Mouse (Mus musculus): ENCODE measurements around the gene Nfkbib.

Gene Nfkbib

DNA sequence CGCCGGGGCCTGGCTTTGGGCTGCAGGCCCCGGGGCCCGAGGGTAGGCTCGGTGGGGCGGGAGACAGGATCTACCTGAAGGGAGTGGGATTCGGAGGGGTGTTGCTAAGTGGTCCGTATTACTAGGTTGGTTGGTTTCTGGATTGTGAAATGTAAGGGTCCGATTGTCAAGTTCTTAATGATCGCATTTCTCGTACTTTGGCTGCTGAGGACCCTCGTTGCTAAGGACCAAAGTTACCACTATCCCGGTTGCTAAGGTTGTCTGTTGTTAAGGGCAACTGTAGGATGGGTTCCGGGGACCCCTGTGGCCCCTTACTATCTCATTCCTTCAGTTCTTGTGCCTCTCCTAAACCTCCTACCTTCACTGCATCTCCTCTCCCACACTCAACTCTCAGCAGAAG, 402 bp downstream of the Nfkbib start:
- no peak for DNase-seq (ENCODE audit: low read depth, low spot score)

DNA sequence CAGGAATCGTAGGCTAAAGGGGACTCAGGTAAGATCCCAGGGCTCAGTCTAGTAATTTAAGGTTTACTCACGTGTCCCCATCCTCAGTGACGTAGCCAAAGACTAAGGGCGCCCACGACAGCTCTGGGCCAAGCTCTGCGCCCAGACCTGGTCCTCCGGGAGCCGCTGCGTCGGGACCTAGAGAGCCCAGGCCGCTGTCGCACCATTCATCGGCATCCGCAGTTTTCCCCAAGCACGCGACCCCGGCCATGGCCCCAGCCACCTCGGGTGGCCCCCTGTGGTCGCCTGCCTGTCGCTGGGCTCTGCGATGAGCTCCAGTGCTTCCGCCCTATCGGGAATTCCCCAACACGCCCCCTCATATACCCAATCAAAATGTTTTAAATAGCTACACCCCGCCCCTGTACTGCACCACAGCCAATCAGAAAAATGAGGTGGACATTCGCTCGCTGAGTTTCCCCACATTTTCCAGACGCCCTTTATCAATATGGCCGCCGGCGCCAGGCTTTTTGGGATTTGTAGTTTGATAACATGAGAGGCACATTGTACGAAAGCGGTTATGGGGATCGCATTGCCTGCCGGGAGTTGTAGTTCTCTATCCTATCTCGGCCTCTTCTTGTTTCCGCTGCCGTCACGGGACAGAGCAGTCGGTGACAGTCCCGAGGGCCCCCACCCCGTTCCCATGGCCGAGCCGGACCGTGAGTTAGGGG, 986 bp downstream of the Nfkbib start, which contains the start of gene Sirt2:
TSS of gene Sirt2 (plus strand) at position 563 of the 707 bp plus-strand sequence.
- DNase-seq (ENCODE audit: low read depth, low spot score), result peak; percentile 99

DNA sequence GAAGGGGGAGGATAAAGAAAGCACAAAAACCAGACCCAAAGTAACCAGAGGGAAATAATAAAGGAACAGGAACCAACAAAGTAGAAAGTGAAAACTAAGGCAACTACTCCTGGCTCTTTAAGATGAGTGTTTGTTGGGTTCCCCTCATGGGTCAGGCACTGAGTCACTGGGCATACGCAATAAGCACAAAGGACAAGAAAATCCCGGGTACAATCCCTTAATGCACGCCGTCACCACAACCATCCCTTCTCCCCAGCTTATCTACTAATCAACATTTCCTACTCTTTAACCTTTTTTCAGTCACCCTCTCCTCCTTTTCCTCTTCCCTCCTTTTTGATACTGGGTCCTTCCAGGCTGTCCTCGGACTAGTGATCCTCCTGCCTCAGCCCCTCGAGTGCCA, 2.1 kb downstream of the Nfkbib start:
- DNase-seq (ENCODE audit: low read depth, low spot score), result no peak

DNA sequence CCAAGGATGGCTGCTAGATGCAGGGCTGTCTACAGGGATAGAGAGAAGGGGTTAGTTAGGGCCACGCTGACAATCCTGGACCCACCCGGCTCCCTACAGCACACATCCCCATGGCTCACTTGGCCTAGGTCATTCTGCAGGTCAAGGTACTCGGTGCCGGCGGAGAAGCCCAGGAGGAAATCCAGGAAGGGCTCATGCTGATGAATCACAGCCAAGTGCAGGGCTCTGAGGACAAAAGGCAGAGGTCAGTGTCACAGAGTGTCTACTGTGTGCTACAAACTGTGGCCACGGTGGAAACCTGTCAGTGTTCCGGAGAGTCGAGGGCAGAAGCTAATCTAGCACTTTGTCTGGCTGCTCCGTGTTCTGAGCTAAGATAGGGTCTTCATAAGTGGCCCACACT, 5.4 kb downstream of the Nfkbib start:
- DNase-seq (ENCODE audit: low read depth, low spot score), result no peak

DNA sequence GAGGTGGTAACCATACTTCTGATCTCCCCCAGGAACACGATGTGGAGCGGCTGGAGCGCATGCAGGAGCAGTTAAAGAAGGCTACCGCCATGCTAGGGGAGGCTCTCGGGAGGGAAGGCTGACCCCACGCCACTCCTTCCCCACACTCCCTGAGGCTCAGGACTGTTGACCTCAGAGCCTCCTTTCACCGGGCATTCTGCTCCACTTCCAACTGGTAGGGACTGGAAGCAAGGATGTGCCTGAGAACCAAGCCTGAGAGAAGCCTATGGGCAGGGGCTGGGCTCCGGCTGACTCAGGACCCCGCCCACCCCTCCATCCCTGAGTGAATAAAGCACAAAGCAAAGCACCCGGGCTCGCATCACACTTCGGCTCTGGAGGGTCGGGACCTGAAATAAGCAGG, 8.7 kb downstream of the Nfkbib start:
- no peak for DNase-seq (ENCODE audit: low read depth, low spot score)

DNA sequence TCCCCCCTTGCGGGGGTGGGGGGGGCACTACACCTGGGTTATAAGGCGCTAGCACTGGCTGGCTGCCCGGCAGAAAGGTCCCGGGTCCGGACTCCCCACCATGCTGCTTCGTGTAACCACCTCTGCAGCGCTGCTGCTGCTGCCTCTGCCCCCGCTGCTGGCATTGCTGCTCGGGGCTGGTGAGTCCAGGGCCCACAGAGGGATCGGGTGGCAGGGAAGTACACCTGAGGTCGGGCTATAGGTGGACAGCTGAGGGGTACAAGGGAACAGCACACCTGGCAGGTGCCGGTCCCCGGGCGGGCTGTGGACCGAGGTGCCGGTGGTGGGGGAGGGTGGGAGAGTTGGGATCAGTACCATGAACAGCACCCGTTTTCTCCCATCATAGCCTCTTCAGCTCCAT, 11.2 kb downstream of the Nfkbib start, which contains the start of gene Ccer2:
TSS of gene Ccer2 (plus strand) at position 96 of the 400 bp plus-strand sequence.
- no peak for DNase-seq (ENCODE audit: low read depth, low spot score)

DNA sequence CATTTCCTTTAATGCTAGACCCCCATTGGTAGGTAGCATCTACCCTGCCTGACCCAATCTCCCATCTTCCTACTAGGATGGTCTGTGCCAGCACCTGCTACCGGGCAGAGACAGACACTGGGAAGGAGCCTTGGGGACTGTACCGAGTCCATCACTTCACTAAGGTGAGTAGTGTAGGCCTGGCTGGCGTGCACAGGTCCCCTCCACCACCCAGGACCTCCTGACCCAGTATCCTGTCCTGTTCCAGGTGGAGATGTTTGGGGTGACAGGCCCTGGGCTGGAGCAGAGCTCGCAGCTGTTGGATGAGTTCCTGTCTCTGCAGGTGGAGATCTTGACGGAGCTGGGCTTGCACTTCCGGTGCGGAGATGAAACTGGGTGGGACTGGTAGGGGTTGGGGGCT, 17.4 kb downstream of the Nfkbib start:
- DNase-seq (ENCODE audit: low read depth, low spot score), result no peak

DNA sequence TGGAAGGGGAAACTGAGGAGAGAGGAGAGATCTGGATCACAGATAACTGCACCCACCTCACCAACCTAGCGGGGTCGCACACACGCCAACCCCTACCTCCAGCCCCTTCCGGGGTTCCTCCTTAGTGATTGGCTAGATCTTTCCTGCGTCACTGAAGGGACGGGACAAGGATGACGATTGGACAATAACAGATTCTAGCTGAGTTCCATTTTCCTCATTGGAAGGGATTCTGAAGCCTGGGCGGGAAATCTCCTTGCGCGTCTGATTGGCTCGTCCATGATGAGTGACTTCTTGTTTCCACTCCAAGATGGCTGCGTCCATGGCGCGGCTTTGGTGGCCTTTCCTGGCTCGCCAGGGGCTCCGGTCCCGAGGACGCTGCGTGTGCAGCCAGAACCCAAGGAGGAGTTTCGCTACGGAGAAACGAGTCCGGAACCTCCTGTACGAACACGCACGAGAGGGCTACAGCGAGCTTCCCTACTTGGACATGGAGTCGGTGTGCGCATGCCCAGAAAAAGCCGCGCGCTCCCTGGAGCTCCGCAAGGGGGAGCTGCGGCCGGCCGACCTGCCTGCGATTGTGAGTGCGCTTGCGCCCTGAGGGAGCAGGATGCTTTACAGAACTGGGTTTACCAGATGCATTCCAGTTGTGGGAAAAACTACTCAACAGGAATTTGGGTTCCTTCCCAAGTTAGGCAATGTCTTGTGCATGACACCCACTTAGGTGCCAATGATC, 25.4 kb downstream of the Nfkbib start, which contains the start of the genes Mrps12 and Sars2:
TSS of gene Mrps12 (minus strand) at position 112 of the 730 bp plus-strand sequence.
TSS of gene Sars2 (plus strand) at position 284 of the 730 bp plus-strand sequence.
- peak; percentile 97 for DNase-seq (ENCODE audit: low read depth, low spot score)

DNA sequence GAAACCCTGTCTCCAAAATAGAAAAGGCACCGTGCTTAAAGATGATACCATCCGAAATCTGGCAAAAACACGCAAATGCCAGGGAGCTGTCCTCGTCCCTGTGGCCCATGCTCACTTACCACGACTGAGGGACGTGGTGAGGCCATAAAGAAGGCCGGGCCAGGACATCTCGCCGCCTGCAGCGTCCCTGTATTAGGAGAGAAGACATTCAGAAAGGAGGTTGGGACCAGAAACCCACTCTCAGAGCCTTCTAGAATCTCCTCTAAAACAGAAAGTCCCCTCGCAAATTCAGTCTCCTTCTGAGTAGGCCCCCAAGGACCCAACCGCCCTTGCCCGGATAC, 26.0 kb downstream of the Nfkbib start:
- no peak for DNase-seq (ENCODE audit: low read depth, low spot score)

DNA sequence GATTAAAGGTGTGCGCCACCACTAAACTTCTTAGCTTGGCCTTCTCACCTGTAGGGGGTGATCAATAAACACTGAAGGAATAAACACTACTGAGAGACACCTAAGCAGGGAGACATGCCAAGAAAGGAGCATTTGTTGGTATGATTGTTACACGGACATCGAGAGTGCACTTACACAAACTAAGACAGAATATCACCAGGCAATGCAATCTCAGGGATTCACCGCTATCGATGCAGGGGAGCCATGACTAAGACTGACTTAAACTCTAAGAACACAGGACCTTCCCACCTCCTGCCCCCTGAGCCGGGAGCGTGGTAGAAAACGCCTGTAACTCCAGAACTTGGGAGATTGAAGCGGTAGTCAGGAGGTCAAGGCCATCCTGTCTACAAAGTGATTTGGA, 26.4 kb downstream of the Nfkbib start:
- DNase-seq (ENCODE audit: low read depth, low spot score), result no peak

DNA sequence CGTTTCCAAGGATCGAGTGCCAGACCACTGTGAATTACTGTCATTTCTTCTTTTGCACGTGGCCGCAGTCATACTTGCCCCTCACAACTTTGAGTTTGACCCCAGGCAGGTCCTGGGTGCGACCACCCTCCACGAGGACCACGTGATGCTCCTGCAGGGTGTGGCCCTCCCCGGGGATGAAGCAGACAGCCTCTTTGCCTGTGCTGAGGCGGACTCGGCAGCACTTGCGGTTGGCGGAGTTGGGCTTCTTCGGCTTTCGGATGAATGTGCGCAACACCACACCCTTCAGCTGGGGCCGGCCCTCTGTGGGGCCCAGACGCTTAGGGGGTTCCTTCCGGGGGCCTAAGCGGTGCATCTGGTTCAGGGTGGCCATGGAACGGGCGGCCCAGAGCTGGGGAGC, 27.5 kb downstream of the Nfkbib start:
- no peak for DNase-seq (ENCODE audit: low read depth, low spot score)

DNA sequence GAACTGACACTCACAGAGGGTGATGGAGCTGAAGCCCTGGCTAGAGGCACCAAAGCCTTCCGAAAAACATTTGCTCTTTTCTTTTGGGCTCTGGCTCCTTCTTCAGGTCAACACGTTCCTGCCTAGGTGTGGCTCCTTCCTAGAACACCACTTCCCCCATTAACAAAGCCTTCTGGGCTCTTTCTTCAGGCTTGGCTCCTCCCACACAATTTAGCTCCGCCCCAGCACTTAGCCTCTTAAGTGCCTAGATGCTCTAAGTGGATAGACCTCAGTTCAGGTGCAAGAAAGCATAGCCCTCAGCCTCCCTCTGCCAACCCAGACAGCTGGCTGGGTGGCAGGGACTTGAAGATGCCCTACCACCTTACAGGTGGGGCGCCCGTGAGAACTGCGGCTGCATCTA, 31.6 kb downstream of the Nfkbib start:
- no peak for DNase-seq (ENCODE audit: low read depth, low spot score)

DNA sequence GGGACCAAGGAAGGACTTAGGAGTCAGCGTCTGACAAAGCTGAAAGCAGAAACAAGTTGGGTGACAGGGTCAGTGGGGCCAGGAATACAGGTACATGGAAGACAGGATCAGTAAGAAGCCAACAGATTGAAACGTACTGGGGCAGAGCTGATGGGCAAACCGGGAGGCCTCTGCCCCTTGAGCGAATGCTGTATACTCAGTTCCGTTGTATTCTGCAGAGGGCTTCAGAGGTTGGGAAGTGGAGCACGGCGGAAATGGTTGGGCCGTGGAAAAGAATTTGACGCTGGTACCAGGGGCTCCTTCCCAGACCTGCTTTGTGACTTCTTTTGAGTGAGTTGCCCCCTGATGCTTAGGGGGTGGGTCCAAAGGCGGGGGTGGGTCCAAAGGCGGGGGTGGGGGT, 34.1 kb downstream of the Nfkbib start:
- no peak for DNase-seq (ENCODE audit: low read depth, low spot score)

DNA sequence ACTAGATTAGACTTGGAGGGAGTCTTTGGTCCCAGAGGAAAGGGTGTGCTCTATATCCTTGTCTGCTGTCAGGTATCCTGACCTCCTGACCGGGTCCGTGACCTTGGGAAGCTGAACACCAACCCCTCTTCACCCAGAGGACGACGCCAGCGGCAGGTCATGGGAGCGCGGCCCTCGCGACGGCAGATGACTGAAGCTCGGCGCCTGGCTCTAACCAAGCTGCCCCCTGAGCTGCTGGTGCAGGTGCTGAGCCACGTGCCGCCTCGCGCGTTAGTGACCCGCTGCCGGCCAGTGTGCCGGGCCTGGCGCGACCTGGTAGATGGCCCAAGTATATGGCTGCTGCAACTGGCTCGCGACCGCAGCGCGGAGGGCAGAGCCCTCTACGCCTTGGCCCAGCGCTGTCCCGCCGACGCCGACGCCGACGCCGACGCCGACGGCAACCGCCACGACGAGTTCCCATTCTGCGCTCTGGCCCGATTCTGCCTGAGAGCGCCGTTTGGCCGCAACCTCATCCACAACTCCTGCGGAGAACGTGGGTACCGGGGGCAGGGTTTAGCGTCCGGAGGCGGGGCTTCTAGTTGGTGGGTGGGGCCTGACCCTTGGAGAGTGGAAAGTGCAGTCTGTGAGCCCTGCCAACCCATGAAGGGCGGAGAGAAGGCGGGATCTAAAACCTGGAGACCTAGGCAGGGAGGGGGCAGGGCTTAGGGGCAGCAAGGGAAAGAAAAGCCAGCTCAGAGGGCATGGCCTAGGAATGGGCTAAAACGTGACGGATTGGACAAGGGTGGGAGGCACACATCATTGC, 34.8 kb downstream of the Nfkbib start:
- peak; percentile 74 for DNase-seq (ENCODE audit: low read depth, low spot score)

DNA sequence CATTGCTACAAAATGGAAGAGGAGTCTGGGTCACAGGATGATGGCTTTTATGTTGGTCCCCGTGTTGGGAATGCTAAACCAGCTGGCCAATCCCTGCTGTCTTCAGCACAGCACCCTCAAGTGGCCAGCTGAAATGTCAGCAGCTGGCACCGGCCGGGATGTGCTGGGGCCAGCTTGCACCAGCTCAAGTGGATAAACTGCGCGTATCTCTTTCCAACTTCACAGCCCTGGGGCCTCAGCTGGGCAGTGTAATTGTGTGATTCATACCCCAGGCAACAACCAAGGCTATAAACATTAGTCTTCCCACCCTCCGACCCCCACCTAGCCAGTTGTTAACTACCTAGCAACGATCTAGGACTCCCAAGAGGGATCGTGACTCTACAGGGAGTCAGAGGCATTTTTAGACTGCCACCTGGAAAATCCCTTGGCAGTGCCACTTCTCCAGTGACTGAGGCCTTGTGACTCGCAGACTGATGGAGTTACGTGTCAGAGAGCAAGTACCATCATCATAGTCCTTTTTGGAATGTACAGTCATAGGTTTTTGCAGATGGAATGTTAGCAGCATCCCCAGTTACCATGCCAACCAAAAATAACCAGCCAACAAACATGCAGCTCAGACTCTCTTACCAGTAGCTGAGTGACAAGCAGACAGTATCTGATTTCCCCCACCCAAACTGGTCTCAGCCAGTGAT, 39.5 kb downstream of the Nfkbib start:
- no peak for DNase-seq (ENCODE audit: low read depth, low spot score)

DNA sequence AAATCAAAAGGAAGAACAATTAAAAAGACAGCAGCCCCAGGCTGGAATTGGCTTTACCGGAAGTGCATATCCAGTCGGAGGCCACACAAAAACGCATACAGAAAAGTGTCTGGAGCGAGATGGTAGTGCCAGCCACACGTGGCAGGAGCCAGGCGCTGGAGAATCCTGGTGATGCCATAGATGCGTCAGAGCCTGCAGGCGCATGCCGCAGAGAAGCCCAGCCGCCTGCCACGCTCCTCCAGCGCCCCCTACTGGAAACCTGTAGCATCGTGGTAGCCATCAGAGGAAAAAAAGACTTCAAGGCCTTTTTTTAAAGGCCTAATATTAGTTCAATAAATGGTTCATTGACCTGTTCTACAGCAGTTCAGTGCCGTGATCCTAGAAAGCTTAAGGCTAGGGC, 40.7 kb downstream of the Nfkbib start:
- peak; percentile 67 for DNase-seq (ENCODE audit: low read depth, low spot score)

DNA sequence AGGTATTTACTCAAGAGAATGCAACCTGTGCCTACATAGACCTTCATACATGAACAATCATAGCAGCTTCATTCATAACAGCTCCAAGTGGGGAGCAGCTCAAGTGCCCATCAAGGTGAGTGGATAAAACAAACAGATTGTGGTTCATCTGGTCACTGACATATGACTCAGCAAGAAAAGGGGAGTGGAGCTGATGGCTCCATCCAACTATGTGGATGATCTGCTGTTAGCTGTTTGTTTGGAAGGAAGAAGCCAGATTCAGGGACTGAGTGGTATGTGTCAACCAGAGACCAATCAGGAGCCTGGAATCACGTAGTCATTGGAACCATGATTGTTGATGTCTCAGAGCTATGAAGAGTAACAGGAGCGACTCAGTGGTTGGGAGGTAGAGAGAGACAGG, 42.7 kb downstream of the Nfkbib start:
- DNase-seq (ENCODE audit: low read depth, low spot score), result no peak

DNA sequence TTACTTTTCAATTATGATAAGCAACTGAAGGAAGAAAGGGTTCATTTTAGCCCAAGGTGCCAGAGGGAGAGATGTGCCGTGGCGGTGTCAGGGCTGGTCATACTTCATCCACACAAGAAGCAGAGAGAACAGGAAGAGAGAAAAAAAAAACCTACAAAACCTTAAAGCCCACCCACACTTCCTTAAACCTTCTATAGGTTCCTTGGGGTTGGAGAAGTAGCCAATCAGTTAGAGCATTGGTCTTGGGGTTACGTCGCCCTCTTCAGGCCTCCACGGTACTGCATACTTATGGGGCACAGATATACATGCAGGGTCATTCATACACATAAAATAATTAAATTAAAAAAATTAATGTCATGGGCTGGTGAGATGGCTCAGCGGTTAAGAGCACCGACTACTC, 45.2 kb downstream of the Nfkbib start:
- DNase-seq (ENCODE audit: low read depth, low spot score), result no peak

DNA sequence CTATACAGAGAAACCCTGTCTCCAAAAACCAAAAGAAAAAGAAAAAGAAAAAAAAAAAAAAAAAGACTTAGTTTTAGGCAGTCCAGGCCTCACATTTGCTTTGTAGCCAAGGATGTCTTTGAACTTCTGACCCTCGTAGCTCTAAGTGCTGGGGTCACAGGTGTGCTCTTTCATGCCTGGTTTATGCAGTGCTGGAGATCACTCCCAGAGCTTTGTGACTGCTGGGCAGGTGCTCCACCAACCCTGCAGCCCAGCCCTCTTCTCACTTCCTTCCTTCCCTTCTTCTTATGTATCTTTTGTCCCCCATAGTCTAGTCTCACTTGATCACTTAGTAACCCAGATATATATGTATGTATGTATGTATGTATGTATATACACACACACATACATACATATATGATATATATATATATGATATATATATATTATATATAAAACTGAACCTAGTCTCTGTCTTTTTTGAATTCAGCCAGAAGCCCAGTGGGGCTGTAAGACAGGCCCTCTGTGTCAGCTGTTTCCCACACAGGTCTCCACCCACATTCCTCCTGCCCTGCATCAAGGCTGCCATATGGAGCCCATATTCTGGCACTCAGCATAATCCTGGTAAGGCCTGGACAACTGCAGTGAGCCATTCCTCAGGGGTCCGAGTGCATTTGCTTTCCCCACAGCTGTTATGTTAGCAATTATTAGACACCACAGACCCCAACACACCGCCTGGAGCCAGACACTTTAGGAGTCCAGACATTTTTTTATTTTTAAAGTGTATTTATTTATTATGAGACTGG, 46.4 kb downstream of the Nfkbib start:
- no peak for DNase-seq (ENCODE audit: low read depth, low spot score)

DNA sequence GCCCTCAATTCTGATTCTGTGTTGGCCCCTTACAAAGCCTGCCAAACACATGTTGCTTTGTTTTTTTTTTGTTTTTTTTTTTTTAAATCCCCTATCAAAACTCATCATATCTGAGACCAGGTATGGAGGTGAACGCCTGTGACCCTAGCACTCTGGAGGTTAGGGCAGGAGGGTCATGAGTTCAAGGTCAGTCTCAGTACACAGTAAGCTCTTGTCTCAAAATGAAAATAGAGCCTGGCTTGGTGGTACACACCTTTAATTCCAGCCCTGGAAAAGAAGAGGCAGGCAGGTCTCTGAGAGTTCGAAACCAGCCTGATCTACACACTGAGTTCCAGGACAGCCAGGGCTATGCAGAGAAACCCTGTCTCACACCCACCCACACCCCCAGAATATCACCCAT, 47.7 kb downstream of the Nfkbib start:
- DNase-seq (ENCODE audit: low read depth, low spot score), result no peak

DNA sequence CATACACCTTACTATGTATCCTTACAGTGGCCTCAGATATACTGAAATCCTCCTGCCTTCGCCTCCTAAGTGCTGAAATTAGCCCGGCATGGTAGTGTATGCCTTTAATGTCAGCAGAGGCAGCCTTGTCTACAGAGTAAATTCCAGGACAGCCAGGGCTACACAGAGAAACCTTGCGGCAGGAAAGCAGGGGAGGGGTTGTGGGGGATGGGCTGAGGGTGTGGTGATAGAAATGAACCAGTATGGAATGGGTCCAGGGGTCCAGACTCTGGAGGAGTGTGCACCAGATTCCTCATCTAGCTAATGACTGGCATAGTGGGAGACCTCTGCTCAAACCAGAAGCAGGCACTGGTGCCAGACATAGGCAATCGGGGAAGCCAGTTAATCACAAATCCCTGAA, 48.2 kb downstream of the Nfkbib start:
- DNase-seq (ENCODE audit: low read depth, low spot score), result no peak

All from retina, postnatal 7 days (tissue).